Mouse (Mus musculus) limb, embryonic 13.5 days (tissue): ENCODE measurements around the gene Kcnh5. TPM values are rescaled to one million over a fixed set of nuclear protein-coding genes. Genes with fewer than 3 reads are reported as not detected.
A peak's percentile ranks its signal among the peaks of the same experiment; 100 is the strongest.

ENCODE experiments used
- ATAC-seq: fragments of 200-750 bp; cut with Nextera tagmentation; 2 replicates; pipeline ENCODE4 v1.8.0; 2017; ENCODE audit warnings: low read depth, moderate number of reproducible peaks, moderate TSS enrichment; ENCODE audit not compliant: low FRiP score
- H3K27ac ChIP-seq: fragments of 300-500 bp; sonication (generic); 2 replicates; pipeline ENCODE4 v1.5.1; 2015; ENCODE audit warnings: inconsistent platforms, mild to moderate bottlenecking, moderate library complexity
- H3K27me3 ChIP-seq: fragments of 300-500 bp; sonication (generic); 2 replicates; pipeline ENCODE4 v1.6.1; 2015; ENCODE audit warnings: mild to moderate bottlenecking, inconsistent platforms
- H3K36me3 ChIP-seq: fragments of 300-500 bp; sonication (generic); 2 replicates; pipeline ENCODE4 v1.6.1; 2015; ENCODE audit warnings: inconsistent platforms, mild to moderate bottlenecking, moderate library complexity
- H3K4me1 ChIP-seq: fragments of 300-500 bp; sonication (generic); 2 replicates; pipeline ENCODE4 v1.6.1; 2015; ENCODE audit warnings: inconsistent platforms
- H3K4me2 ChIP-seq: fragments of 300-500 bp; sonication (generic); replicated peaks from 2 replicates; pipeline ENCODE4 v1.6.1; 2015; ENCODE audit warnings: inconsistent platforms, mild to moderate bottlenecking, moderate library complexity
- H3K4me3 ChIP-seq: fragments of 300-500 bp; sonication (generic); 2 replicates; pipeline ENCODE4 v1.5.1; 2015; ENCODE audit warnings: moderate library complexity, mild to moderate bottlenecking, inconsistent platforms
- H3K9ac ChIP-seq: fragments of 300-500 bp; sonication (generic); 2 replicates; pipeline ENCODE4 v1.6.1; 2015; ENCODE audit warnings: mild to moderate bottlenecking, inconsistent platforms
- H3K9me3 ChIP-seq: fragments of 300-500 bp; sonication (generic); 2 replicates; pipeline ENCODE4 v1.6.1; 2016; ENCODE audit warnings: inconsistent platforms
- WGBS: fragments of 180-500 bp; shearing (Covaris S2); methylation state at CpG from one replicate; pipeline ENCODE4 v1.1.7; 2015; 5-methylcytosine and 5-hydroxymethylcytosine counted together
- polyA plus RNA-seq: library from polyadenylated mRNA; unstranded; fragments of >200 nt; fragmentation: Nextera tagmentation; extraction: Ambion mirVana; gene quantifications from 2 replicates; pipeline ENCODE4 v1.2.1, GENCODE M21; 2015

The Kcnh5 gene
- 0.23 and 0.32 TPM in 2 replicates for polyA plus RNA-seq

DNA sequence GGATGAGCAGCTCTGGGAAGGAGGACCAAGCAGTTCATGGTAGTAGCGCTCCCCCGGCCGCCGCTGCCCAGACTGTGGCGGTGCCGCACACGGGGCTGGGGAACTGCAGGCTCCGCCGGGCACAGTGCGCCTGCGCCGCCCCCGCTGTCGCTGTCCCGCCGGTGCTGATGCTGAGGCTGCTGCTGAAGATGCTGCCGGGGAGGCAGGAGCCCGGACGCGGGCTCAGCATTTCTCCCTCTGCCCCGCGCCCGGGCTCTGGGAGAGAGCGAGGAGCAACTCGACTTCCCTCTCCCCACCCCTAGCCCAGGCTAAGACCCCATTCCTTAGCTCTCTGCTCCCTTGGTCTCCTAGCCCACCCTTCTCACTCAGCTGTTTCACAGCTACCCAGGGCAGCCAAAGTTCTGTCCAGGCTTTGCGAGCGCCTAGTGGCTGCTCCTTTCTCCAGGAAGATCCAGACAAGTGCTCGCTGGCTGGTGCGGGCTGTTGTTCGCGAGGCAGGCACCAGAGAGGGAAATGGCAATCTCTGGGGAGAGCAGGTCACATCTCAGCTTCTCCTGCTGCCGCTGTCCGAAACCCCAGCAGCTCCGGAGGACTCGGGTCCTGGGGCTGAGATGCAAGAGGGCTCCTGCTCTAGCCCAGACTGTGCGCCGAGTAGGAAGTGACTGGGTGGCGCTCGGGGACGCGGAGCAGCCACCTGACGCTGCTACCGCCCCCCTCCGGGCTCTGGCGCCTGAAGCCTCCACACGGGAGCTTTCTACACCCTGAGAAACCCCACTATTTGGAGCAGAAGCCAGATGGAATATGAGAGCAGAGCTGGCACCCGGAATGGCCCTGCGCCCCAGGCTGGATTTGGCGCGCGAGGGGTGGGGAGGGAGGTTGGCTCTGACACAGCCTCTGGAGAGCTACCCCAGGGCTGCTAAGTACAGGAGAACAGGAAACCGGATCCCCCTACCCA, at the start of gene Kcnh5:
Kcnh5 (minus strand) TSS at position 642 of the 955 bp plus-strand sequence.
- Histone ChIP-seq H3K4me1 (peaks cover 23% of the 10 kb centered on the region), H3K4me3 (peak within 1 kb of the TSS; percentile 51), H3K27me3 (peaks cover 68% of the 10 kb centered on the region), H3K4me2 (peak within 1 kb of the TSS; percentile 92), H3K9ac (peak within 1 kb of the TSS; percentile 48; the same call in 1 of the 2 replicates), H3K9me3 (no peaks in the 10 kb centered on the region), H3K36me3 (no peaks in the 10 kb centered on the region), H3K27ac (no peak within 1 kb of the TSS)
- peak; percentile 92 for ATAC-seq
- WGBS = under 1% methylated on average over 52 of the region's 52 CpGs

DNA sequence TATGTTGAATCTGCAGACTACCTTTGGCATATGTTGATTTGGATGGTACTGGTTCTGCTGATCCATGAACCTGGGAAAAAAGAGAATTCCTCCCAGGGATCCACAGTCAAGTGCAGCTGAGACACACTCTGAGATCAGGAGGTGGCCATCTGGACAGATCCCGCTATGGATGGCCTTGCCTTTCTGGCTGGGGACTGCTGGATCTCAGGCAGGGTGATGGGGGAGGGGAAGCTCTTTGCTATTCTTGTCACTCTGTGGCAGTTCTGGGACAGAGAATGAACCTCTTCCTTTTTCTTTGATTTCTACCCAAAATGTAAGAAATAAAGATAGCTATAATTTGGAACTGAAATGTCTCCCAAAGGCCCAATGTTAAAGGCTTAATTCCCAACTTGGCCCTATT, 46.8 kb upstream of the Kcnh5 start:
- H3K4me3 ChIP-seq = no peak overlapping the region
- no peak overlapping the region for H3K4me2 ChIP-seq
- ATAC-seq = no peak
- no peaks in the 10 kb centered on the region for H3K27me3 ChIP-seq
- H3K9me3 ChIP-seq = no peaks in the 10 kb centered on the region
- H3K36me3 ChIP-seq = no peaks in the 10 kb centered on the region
- H3K4me1 ChIP-seq = no peaks in the 10 kb centered on the region
- WGBS = 79% methylated on average over 1 of the region's 1 CpGs
- H3K27ac ChIP-seq = no peak overlapping the region
- H3K9ac ChIP-seq = no peak overlapping the region

GRCm38 (mm10) chr12:75189413-75189812, 12.3 kb upstream of the Kcnh5 start:
- H3K9me3 ChIP-seq = no peaks in the 10 kb centered on the region
- H3K4me3 ChIP-seq = no peak overlapping the region
- no peak overlapping the region for H3K9ac ChIP-seq
- no peak for ATAC-seq
- WGBS = 74% methylated on average over 2 of the region's 2 CpGs
- no peak overlapping the region for H3K4me2 ChIP-seq
- no peaks in the 10 kb centered on the region for H3K36me3 ChIP-seq
- no peak overlapping the region for H3K27ac ChIP-seq
- no peaks in the 10 kb centered on the region for H3K4me1 ChIP-seq
- no peaks in the 10 kb centered on the region for H3K27me3 ChIP-seq

DNA sequence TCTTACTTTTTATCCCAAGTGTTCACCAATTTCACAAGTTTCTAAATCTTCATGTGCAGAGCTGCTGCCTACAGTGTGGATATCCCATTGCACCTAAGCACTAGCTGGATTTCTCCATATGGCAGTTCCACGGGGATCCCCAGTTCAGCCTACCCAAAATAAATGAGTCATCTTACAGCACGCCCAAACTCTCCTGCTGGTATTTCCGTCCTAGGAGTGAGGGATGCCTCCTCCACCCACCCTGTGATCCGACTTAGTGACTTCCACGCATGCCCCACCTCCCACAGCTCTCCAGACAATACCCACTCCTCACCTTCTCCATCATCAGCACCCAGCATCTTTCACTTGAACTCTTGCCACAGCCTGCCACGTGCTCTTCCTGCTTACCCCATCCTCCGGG, 5.5 kb upstream of the Kcnh5 start:
- Histone ChIP-seq H3K27ac (no peak overlapping the region), H3K9me3 (no peaks in the 10 kb centered on the region), H3K4me2 (no peak overlapping the region), H3K4me3 (no peak overlapping the region), H3K27me3 (peaks cover 32% of the 10 kb centered on the region), H3K36me3 (no peaks in the 10 kb centered on the region), H3K9ac (no peak overlapping the region), H3K4me1 (peaks cover 5% of the 10 kb centered on the region)
- ATAC-seq = no peak
- 79% methylated on average over 7 of the region's 7 CpGs for WGBS

- Histone ChIP-seq H3K27me3 (peaks cover 61% of the 10 kb centered on the region), H3K4me3 (no peak overlapping the region)
These were observed 2.4 kb upstream of the Kcnh5 start for GRCm38 (mm10) chr12:75179491-75179890.

DNA sequence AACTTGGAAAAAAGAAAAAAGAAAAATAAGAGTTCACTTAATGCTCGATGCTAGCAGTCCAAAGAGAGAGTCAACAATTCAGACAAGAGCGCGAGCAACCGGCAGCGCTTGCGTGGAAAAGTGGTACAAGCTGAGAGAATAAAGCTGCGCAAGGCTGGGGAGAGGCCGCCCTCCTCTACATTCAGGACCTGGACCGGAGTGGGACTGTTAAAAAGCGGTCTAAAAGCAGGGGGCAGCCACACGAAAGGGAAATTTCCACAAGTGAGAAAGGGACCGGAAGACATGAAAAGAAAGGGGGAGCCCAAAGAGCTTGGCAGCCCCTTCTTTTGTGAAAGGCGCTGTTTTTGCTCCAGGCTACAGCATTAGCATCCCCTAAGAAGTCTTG, 506 bp upstream of the Kcnh5 start:
- no peak overlapping the region for H3K9ac ChIP-seq

More at GRCm38 (mm10) chr12:75179491-75179890, 2.4 kb upstream of the Kcnh5 start:
- no peak for ATAC-seq
- H3K4me1 ChIP-seq = peaks cover 23% of the 10 kb centered on the region
- 9% methylated on average over 8 of the region's 8 CpGs for WGBS
- H3K36me3 ChIP-seq = no peaks in the 10 kb centered on the region
- H3K27ac ChIP-seq = no peak overlapping the region
- H3K4me2 ChIP-seq = no peak overlapping the region
- H3K9ac ChIP-seq = no peak overlapping the region
- no peaks in the 10 kb centered on the region for H3K9me3 ChIP-seq

DNA sequence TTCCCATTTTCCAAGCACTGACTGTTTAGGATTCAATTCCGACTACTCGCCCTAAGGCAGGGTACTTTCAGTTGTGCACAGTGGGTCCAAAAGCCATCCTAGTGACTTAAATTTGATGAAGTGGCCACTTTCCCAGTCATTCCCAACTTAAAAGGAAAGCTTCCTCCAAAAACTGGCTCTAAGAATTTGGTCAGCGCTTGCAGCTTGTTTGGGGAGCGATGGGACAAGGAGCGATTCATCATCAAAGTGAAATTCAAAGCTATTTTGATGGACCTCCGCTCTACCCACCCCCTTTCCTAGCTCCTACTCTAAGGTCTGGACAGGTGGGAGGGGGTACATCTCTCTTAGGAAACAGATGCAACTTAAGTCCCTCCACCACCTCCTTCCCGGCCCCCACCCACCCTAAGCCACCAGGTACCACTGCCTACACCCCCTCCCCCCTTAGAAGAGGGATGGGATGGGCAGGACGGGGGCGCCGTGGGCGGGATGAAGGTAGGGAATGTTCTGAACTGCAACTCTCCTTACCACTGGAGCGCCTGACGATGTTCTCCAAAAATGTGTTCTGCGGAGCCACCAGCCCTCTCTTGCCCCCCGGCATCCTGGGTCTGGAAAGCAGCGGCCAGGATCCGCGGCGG, 1.1 kb downstream of the Kcnh5 start:
- H3K4me1 ChIP-seq = peaks cover 23% of the 10 kb centered on the region
- peak overlapping the region; percentile 51 for H3K4me3 ChIP-seq
- H3K36me3 ChIP-seq = no peaks in the 10 kb centered on the region
- peak overlapping the region; percentile 92 for H3K4me2 ChIP-seq
- H3K9me3 ChIP-seq = no peaks in the 10 kb centered on the region
- peak; percentile 41; the same call in 1 of the 2 replicates for ATAC-seq
- H3K27me3 ChIP-seq = peaks cover 68% of the 10 kb centered on the region
- H3K9ac ChIP-seq = peak overlapping the region; percentile 48; the same call in 1 of the 2 replicates
- no peak overlapping the region for H3K27ac ChIP-seq
- 3% methylated on average over 19 of the region's 19 CpGs for WGBS

More for the DNA sequence above, 506 bp upstream of the Kcnh5 start:
- Histone ChIP-seq H3K27me3 (peaks cover 68% of the 10 kb centered on the region), H3K4me3 (peak overlapping the region; percentile 51), H3K36me3 (no peaks in the 10 kb centered on the region), H3K9me3 (no peaks in the 10 kb centered on the region), H3K4me2 (peak overlapping the region; percentile 92), H3K4me1 (peaks cover 23% of the 10 kb centered on the region), H3K27ac (no peak overlapping the region)
- WGBS = 3% methylated on average over 13 of the region's 13 CpGs
- ATAC-seq = no peak

GRCm38 (mm10) chr12:75170970-75171369, 6.2 kb downstream of the Kcnh5 start:
- WGBS = 32% methylated on average over 2 of the region's 2 CpGs
- no peak overlapping the region for H3K4me3 ChIP-seq
- H3K9me3 ChIP-seq = peaks cover 3% of the 10 kb centered on the region; the same call in 1 of the 2 replicates
- H3K27ac ChIP-seq = no peak overlapping the region
- no peak for ATAC-seq
- H3K36me3 ChIP-seq = no peaks in the 10 kb centered on the region
- H3K4me2 ChIP-seq = no peak overlapping the region
- H3K27me3 ChIP-seq = peaks cover 20% of the 10 kb centered on the region
- H3K4me1 ChIP-seq = peaks cover under 1% of the 10 kb centered on the region
- no peak overlapping the region for H3K9ac ChIP-seq

DNA sequence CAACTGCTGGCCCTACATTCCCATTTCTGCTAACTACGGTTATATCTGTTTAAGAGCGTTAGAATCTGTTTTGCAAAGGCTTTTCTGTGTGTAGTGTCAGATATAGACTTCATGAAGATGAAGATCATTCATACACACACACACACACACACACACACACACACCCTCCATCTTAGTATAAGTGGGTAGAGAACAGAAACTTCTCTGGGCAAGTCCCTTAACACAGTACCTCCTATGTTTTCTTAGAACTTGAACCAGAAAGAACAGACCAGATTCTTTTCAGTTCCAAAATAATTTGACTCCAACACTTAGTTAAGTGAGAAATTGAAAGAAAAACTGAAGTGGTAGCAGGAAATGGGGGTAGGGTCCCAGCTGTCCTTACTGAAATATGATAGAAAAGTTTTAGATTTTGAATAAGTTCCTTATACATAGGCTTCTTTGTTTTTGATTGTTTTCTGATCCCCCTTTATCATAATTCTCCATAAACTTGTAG, 24.0 kb downstream of the Kcnh5 start:
- WGBS = 95% methylated on average over 2 of the region's 2 CpGs
- Histone ChIP-seq H3K9me3 (no peaks in the 10 kb centered on the region), H3K4me1 (no peaks in the 10 kb centered on the region), H3K9ac (no peak overlapping the region), H3K27ac (no peak overlapping the region), H3K36me3 (no peaks in the 10 kb centered on the region), H3K4me2 (no peak overlapping the region), H3K4me3 (no peak overlapping the region), H3K27me3 (no peaks in the 10 kb centered on the region)
- no peak for ATAC-seq

GRCm38 (mm10) chr12:75139792-75140191, 37.3 kb downstream of the Kcnh5 start:
- H3K4me1 ChIP-seq = no peaks in the 10 kb centered on the region
- H3K9ac ChIP-seq = no peak overlapping the region
- no peak overlapping the region for H3K27ac ChIP-seq
- 95% methylated on average over 1 of the region's 1 CpGs for WGBS
- no peak for ATAC-seq
- no peaks in the 10 kb centered on the region for H3K36me3 ChIP-seq
- no peak overlapping the region for H3K4me3 ChIP-seq
- no peak overlapping the region for H3K4me2 ChIP-seq
- H3K9me3 ChIP-seq = no peaks in the 10 kb centered on the region
- no peaks in the 10 kb centered on the region for H3K27me3 ChIP-seq

GRCm38 (mm10) chr12:75091921-75092320, 85.2 kb downstream of the Kcnh5 start:
- WGBS = 82% methylated on average over 5 of the region's 5 CpGs
- Histone ChIP-seq H3K4me3 (no peak overlapping the region), H3K36me3 (no peaks in the 10 kb centered on the region), H3K9me3 (no peaks in the 10 kb centered on the region), H3K27ac (no peak overlapping the region), H3K27me3 (no peaks in the 10 kb centered on the region), H3K4me1 (no peaks in the 10 kb centered on the region), H3K4me2 (no peak overlapping the region), H3K9ac (no peak overlapping the region)
- no peak for ATAC-seq

DNA sequence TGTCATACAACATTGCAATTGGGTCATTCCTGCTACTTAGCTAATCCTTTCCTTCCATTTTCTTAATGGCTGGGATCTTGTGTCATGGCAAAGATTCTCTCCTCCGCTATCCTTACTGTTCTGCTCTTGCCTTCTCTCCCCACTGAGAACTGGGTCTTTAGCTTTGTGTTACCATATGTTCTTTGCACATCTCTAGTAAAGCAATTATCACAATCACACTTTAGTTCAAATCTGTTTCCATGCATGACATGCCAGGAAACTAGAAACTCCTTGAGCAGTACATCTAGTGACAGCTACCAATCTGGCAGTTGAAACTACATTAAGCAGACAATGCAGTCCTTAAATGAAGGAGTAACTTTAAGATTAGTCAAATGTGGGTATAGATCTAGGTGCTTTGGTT, 86.2 kb downstream of the Kcnh5 start:
- Histone ChIP-seq H3K27me3 (no peaks in the 10 kb centered on the region), H3K4me1 (no peaks in the 10 kb centered on the region), H3K36me3 (no peaks in the 10 kb centered on the region), H3K4me2 (no peak overlapping the region), H3K9me3 (no peaks in the 10 kb centered on the region), H3K27ac (no peak overlapping the region), H3K9ac (no peak overlapping the region), H3K4me3 (no peak overlapping the region)
- WGBS = 83% methylated on average over 1 of the region's 1 CpGs
- ATAC-seq = no peak
